Mouse (Mus musculus) adipocyte (in vitro differentiated cells): ENCODE data around the gene Gm49630.
"Not testable (repeated sequence)": the region's sequence is repeated elsewhere in the genome, so short reads cannot be mapped to it uniquely, and the experiment has no call there.

ENCODE experiments used
- DNase-seq: peaks from one replicate; pipeline ENCODE4 v3.0.0-alpha.2; 2016; ENCODE audit warnings: low spot score

Gene Gm49630

DNA sequence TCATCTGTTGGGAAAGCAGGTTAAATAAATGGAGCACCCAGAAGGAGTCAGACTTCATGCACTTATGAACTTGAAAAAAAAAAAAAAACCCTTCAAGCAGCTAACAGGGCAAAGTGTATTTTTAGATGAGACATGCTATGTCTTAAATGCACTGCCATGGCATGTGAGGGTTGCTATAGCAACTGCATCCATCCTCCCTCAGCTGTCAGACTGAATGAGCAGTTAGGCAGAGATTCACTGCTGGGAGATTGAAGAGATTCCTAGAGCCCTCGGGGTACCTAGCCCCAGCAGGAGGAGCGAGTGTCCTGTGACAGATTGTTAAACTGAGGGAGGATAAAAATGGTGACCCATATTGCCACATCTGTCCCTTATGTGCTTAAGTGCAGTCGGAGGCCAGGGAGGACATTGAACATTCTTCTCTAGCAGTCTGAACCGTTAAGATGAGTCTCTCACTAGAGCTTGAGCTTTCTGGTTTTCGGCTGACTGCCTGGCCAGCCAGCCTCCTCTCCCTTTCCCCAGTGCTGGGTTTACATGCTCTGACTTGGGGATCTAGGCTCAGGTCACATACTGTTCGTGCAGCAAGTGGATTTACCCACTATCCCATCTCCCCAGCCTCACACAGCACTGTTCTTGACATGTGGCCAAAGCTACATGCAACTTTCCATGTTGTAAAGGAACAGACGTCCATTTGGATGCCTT, 5.0 kb downstream of the Gm49630 start:
- not testable (repeated sequence) for DNase-seq

DNA sequence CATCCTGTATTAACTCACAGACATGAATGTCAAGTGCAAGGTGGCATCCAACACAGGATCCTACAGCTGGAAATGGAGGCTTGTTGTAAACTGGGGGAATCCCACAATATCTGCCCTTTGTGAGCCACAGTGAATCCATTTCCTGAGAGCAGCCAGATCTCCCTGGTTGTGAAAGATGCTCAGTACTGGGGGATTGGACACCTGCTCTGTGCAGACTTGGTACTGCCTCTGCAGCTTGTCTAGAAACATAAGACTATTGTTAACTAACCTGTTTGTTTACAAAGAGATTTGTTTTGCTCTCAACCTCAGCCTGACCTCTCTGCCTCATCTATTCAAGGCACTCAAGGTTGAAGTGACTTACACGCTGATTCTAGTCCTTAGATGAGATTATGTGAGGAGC, 5.5 kb downstream of the Gm49630 start:
- DNase-seq = not testable (repeated sequence)

GRCm38 (mm10) chr17:7365615-7366014, 6.2 kb downstream of the Gm49630 start:
- DNase-seq = not testable (repeated sequence)

- DNase-seq = not testable (repeated sequence)
Measured at GRCm38 (mm10) chr17:7360749-7361465, 10.9 kb downstream of the Gm49630 start.

- not testable (repeated sequence) for DNase-seq
Measured at GRCm38 (mm10) chr17:7359806-7360205, 12.0 kb downstream of the Gm49630 start.

DNA sequence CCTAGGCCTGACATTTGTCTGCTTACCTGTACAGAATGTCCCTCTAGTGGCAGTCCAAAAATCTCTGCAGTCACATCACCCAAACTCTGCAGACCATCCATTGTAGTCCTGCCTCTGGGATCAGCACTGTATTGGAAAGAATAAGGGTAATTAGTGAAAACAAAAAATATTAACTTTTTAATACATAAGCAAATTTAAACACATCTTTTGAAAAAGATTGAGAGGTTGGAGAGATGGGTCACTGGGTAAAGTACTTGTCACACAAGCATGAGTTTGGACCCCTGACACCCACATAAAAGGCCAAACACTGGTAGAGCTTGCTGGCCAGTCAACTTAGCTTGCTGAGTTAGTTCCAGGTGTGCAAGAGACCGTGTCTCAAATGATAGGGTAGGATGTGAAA, 19.2 kb downstream of the Gm49630 start, which contains the start of gene Ttll2:
Gene Ttll2, minus strand, starts transcription at position 101 of the 400 bp plus-strand sequence.
- DNase-seq = not testable (repeated sequence)

DNA sequence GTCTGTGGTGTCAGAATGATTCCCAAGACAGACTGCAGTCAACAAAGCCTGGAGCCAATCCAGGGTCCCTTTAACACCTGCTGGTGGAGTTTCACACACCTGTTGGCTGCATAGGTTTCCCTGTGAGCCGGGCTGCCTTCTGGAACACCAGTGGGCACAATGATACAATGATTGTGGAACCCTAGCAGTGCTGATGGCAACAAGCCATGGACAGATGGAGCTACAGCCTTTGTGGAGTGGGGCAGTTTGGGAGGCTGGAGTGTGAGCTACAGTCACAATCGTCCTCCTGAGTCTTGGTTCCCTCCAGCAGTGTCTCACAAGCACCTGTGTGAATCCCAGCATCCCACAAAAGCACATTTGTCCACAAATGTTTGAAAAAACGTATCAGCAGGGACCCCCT, 23.0 kb downstream of the Gm49630 start:
- not testable (repeated sequence) for DNase-seq

- DNase-seq = not testable (repeated sequence)
Measured at GRCm38 (mm10) chr17:7337381-7337780, 34.4 kb downstream of the Gm49630 start.

GRCm38 (mm10) chr17:7332745-7333144, 39.0 kb downstream of the Gm49630 start:
- not testable (repeated sequence) for DNase-seq

DNA sequence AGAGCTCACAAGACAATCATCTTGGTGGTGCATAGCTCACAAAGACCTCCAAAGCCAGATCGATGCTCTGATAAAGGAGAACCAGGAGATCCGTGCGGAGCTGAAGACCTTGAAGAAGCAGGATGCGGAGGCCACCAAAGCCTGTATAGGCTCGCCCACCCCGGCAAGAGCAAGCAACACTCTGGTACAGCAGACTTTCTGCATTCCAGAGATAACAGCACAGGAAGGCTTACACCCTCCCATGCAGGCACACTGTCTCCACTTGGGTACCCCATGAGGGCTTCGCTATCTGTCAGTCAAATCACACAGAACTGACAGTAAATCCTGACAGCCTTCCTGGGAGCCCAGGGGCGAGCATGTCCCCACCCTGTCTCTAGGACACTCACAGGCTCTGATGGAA, 45.4 kb downstream of the Gm49630 start:
- DNase-seq = not testable (repeated sequence)

DNA sequence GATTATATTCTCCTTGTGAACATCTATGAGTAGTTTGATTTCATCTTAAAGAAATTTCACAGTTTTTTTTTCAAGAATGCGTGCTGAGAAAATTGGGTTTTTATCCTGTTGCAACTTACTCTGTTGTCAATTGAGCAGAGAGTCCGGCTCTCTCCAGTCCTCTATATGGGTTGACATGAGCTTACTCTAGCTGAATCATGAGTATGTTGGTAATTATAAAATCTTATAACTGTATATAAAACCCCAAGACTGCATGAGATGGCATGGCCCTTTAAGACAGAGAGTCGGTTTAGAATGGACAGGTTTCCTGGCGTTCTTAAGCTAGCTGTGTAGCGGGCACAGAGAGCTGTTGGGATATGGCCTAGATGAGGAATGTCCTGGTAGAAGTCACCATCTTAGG, 47.4 kb downstream of the Gm49630 start, which contains the start of gene Tcp10a:
Gene Tcp10a, plus strand, starts transcription at position 301 of the 400 bp plus-strand sequence.
- DNase-seq = not testable (repeated sequence)

DNA sequence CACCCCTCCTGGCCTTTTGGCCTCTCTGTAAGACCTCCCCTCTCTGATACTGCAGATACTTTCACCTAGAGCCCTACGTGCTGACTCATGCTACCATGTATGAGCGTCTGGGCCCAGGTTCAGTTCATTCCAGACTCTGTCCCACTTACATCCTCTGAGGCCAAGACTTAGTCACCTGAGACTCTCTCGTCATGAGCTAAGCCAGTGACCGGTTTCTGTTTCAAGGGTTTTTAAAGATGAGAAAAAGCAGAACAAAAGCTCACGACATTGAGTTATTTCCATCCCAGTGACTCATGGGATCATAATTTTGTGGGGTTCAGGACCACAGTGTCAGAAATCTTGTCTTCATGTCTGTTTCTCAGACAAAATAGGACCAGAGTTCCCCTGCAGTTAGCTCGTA, 52.0 kb downstream of the Gm49630 start:
- DNase-seq = not testable (repeated sequence)

DNA sequence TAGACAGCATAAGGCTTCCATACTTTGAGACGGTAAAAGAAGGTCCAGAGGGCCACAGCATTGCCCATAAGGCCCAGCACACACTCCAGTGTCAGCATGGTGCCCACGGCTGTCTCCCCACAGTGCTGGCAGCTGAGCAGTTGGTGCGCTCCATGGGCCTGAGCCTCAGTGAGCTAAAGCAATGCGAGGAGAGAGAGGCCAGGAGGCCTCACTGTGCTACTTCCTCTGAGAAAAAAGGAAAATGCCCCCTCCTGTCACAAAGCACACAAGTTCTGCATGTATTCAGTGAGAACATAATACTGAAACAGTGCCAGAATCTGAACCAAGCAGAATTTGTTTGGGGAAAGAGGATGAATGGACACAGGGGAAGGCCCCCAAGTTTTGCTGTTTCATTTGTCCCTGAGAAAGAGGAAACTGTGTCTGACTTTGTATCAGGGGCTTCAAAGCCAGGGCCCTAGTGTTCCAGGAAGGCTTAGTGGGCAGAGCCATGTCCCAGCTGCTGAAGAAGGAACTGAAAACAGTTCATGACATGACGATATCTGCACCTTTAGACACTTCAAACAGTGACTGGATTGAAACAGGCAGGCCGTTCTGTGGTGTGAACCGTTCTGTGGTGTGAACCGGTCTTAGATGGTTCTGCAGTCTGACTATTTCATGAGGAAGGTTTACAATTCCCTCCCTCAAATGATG, 55.9 kb downstream of the Gm49630 start:
- not testable (repeated sequence) for DNase-seq

- peak; percentile 1 for DNase-seq
Measured at GRCm38 (mm10) chr17:7306278-7307196, 65.2 kb downstream of the Gm49630 start.
